Mouse (Mus musculus) left cerebral cortex, postnatal 10 days (tissue): ENCODE data around the gene Tmem189. TPM values are rescaled to one million over a fixed set of nuclear protein-coding genes. Genes with fewer than 3 reads are reported as not detected.

Experiments used
- DNase-seq, 2 experiments: peaks; one replicate each; pipeline ENCODE4 v3.0.0; 2021 to 2022; ENCODE audit warnings: low spot score in 2 of 2, mixed read lengths in 1 of 2; ENCODE audit errors: extremely low spot score in 1 of 2
- intact Hi-C: fragments of 180-260 bp; cut with DNase I; formaldehyde crosslinking; loops from one replicate; pipeline ENCODE4 v1.15.1; 2025
- total RNA-seq, 2 experiments: library from RNA; stranded (reverse); gene quantifications; 2 replicates each; pipeline ENCODE4 v1.2.3; 2021

Gene Tmem189
- total RNA-seq, 2 experiments from 2014 or later = 48.4 to 50.2 TPM

DNA sequence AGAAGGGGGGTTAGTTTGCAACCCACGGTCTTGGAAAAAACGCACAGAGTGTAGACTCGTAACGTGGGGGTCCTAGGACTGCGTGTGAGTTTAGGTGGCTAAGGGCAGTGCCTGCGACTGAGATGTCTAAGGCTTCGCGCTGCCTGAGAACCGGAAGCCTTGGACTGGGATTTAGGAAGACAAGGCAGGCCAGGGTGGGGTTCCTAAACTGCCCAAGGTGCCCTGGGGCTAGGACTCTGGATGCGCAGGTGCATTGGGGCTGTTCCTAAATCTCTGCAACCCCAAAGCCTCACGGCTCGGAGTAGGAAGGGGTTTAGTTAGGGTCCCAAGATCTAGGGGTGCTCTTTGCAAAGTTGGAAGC is 29.0 kb downstream of the Tmem189 start:
- intact Hi-C loops = no loop called here
- no peak for DNase-seq

DNA sequence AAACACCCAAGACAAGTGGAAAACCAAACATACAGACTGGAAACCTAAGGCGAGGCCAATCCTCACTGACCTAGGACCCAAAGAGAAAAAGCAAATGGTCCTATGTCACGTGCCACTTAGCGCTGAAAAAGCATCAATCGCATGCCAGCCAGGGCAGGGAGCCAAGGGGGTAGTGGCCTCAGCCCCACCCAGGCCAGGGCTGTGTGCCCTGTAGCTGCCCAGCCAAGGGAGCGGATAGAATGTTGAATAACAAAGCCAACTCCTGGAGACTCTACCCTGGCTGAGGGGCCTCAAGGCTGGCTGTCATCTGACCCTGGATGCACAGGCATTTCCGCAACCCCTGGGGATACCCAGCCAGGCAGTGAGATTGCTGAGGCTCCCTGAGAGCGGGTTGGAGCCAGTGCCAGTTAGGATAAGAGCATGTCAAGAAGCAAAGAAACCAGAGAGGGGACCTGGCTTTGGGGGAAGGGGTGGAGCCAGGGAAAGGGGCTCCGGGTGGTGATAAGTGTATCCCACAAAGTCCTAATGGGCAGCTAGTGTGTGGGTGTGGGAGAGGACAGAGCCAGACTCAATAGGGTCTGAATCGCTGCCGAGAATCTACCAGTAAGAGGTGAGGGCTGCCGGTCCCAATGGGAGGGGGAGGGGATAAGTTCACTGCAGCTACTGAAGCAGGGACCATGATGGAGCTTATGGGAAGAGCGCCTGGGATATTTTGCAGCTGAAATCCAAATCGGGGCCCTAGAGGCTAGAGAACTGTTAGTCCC is 29.6 kb downstream of the Tmem189 start:
- DNase-seq = peak in 1 of 2 experiments; percentile 72
- intact Hi-C loops = no loop called here

DNA sequence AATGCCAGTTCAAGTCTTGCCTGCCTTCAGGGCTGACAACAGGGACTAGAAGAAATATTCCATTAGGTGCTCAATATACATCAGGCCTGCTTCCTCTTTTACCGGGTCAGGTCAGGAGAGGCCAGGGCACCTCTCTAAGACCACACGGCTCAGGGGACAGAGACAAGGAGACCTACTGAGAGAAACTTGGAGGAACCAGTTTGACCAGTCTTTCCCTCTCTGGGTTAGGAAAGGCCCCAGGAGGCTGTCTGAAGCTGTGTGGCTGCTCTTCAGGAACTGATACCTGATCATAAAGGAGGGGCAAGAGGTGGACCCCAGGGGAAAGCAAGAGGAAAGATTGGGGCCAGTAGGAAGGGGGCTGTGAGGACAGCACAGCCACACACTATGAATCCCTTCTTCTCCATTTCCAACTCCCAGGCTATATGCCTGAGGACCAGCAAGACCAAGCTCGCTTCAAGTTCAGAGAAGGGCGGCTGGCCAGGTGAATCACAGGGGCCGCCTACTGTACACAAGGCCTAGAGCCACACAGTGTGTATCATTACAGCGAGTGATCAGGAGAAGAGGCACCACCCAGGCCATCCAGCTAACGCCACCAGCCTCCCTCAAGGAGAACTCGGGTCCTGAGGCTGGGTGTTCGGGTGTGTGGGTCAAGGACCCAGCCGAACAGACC is 30.3 kb downstream of the Tmem189 start:
- intact Hi-C loops = no loop called here
- no peak for DNase-seq

DNA sequence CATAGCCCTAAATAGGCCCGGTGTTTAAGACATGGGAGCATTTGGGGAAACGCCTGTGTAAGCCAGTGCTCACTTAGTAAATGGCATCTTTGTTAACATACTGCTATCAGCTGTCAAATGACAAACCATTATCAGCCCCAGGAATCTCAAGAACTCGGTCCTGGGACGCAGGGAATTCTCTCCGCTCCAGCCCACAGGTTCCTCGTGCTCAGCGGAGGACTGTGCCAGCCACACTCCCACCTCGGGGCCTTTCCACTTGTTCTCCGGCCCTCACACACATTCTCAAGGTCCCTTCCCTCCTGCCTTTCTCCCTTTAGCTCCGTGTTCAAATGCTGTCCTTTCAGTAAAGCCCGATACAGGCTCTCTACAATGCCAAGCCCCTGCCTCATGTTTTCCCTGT is 30.9 kb downstream of the Tmem189 start:
- DNase-seq = no peak
- intact Hi-C loops = no loop called here

DNA sequence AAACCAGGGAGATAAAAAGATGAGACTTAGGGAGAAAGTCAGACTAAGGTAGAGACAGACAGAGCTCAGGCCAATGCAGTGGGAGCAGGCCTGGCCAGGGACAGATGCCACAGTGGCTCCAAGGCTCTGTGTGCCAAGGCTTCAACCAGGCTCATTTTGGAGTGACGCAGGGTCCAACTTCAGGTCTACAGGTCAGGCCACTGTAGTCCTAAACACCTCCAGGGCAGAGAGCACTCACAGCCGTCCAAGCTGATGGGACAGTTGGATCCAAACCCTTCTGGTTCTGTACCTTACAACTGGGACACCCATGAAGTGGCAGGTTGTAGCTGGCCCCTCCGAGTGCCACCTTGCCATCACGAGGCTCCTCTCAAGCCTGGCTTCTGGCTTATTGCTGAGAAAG is 31.6 kb downstream of the Tmem189 start:
- intact Hi-C loops = no loop called here
- DNase-seq = no peak

DNA sequence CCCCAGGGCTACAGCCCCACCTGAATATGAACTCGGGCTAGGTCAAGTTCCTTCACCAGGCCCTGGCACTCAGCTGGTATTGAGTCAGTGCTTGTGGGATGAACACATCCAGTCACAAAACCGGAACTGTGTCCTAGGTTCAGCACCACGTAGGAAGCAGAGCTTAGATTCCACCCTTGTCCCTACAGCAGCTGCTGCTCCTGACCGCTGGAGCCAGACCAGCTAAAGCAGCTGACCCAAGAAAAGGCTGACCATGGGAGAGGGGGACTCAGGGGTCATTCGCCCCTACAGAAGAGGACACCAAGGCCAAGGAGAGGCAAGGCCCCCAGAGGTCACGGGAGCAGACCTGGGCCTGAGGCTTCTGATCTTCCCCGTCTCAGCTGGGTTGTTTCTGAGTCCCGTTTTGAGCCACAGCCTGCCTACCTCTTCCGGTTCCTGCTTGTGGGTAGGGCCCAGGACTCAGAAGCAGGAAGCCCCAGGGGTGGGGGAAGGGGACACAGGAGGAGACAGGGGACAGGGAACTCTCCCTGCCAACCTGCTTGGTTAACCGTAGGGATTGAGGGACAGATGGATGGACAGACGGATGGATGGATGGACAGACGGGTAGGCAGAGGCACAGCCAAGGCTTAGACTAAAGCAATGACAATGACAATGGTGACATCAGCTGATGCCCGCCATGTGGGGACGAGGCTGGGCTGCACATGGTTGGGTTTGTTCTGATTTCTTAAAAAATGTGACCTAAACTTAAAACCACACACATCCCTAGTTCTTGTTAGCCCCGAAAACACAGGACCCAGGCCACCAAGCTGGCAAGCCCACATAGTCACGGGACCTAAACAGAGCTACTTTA is 32.8 kb downstream of the Tmem189 start:
- peak in 1 of 2 experiments; percentile 77 for DNase-seq

DNA sequence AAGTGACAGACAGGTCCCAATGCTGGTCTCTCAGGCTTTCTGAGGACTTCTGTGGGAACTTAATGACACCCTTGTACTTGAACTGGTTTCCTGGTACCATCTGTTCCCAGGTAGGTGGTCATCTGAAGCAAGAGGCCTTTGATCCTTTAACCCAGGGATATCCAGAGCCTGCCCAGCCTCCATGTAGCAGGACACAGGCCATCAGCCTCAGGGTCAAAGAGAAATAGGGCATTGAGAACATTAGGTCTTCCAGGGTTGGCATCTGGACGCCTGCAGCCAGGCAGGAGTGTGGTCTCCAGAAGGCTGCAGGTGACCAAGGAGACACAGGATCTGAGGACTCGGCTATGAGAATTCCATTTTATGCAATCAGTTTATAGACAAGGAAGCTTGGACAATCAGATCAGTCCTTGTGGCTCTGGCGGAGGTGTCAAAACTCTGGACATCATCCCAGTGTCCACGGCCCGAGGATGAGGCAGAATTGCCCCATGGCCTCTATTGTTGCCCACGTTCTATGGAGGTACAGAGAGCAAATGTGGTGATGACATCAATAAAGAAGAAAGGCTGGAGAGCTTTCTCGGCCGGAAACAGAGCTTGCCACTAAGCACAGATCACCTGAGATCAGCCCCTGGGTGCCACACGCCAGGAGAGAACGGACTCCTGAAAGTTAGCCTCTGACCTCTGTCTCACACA is 34.6 kb downstream of the Tmem189 start:
- intact Hi-C loops = no loop called here
- no peak for DNase-seq

More for the DNA sequence above, 32.8 kb downstream of the Tmem189 start:
- intact Hi-C loops = no loop called here

DNA sequence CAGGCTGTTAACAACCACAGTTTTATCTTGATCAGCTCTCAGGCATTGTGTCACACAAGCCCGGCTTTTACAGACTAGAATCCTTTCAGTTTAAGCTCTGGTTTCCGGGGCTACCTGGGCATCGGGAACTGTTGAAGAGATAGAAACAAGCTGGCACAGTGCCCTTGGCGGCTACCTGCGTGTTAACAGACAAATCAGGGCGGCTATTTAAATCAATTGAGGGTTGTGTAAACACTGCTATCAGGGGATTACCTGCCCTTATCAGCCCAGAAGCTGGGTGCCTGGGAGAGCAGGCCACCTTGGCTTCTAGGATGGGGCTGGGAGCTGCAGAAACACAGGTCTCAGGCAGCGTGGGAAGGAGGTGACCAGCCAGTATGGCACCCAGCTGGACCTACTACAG is 36.9 kb downstream of the Tmem189 start:
- intact Hi-C loops = no loop called here
- DNase-seq = no peak

DNA sequence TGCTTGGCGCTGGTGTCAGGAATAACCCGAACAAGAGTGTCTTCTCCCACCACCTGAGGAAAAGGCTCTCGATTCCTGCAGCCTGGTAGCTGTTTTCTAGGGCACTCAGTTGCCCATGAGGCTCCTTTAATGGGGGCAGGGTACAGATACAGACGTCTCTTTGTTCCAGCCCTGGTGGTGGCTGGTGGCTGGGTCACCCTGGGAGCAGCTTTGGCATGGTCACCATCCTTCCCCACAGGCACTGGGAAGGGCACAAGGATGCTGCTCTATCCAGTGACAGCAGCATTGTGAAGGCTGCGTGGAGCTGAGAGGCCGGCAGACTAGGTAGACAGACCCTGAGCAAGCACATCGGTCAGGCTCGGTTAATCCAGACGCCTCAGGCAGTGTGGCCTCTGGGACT is 38.0 kb downstream of the Tmem189 start:
- DNase-seq = no peak
- intact Hi-C loops = no loop called here

DNA sequence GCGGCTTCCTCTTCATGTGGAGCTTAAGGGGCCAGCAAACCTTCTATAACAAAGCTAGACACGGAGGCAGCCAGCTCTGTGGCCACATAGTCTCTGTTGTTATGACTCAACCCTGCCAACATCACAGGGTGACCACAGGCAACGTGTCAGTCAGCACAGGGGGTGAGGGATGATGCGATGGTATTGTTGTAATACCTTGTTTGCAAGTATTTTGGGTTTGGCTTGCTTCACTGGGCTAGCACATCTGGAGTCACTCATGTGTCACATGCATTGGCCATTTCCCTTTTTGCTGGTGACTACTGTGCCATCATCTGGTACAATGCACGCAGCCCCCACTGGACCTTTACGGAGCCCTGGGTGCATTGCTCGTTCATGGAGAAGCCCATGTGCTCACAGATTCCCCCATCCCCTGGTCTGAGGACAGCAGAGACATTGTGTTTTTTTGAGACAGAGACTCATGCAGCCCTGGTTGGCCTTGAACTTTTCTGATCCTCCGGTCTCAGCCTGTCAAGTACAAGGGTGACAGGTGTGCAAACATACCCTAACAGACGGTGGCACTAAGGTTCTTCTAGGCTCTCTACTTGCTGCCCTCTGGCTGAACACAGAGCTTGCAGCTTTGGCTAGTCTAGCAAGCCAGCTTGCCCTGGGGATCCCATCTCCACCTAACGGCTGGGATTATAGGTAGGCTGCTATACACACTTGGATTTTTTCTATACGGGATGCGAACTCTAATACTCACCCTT is 40.2 kb downstream of the Tmem189 start:
- no peak for DNase-seq
- intact Hi-C loops = no loop called here

DNA sequence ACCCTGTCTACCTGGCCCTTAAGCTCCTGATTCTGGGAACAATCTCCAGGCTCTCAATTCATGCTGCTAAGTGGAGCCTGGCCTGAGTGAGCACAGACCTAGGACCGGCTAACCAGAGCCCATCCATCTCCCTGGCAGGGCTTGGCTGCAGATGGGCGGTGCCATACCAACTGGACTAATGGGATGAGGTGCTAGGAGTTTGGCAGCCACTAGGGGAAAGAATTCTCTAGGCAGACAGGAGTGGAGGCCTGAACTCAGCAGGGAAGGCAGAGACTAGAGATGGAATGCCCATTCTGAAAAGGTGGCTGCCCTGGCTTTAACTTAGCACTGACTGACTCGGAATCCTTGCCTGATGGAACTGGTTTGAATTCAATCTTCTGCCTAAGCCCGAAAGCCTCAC is 43.2 kb downstream of the Tmem189 start:
- DNase-seq = peak in 1 of 2 experiments; percentile 32
- intact Hi-C loops = no loop called here

DNA sequence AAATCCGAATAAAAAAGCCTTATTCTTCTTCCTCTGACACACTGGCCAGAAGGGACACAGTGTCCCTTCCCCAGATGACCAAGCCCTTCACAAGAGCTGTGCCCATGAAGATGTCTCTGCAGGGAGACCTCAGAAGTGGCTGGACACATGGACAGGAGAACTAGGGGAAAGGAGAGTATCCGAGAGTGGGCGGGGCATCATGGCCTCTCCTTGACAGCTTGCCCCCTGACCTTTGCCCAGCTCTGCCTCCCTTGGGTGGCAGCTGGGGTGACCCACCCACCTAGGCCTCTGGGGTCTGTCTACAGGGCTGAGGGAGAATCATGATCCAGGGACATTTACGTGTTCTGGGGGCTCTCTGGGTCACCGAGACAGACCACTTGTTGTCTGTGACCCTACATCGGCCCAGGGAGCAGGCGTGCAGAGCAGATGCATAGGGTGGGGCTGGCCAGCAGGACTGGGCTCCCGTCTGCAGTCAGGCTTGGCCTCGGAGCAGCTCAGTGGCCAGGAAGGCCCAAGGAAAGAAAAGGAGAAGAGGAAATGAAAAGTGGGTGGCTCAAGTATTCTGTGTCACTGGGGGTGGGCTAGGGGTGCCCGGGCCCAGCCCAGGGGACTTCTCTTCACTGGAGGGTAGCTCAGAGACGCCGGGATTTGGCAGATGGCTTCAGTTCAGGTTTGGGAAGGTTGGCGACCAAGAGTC is 46.1 kb downstream of the Tmem189 start:
- intact Hi-C loops = loop anchor here (5.0 kb wide), 1 partner anchor 34 kb away; no protein-coding TSS in a partner anchor
- peak in 1 of 2 experiments; percentile 37 for DNase-seq

DNA sequence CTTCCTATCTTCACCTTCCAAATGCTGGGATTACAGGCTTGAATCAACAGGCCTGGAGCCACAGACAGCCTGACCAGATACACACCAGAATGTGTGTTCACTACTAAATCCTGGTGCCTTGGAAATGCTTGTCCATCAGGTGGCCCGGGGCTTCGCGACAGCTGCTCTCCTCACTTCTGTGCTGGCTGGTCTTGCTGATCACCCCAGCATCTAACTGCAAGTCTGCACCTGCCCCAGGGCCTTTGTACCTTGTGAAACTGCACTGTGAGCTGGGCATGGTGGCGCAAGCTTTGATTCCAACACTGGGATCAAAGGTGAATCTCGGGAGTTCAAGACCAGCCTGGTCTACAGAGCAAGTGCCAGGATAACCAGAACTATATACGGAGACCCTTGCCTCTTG is 47.5 kb downstream of the Tmem189 start:
- intact Hi-C loops = loop anchor here (5.0 kb wide), 1 partner anchor 35 kb away; no protein-coding TSS in a partner anchor
- DNase-seq = no peak

DNA sequence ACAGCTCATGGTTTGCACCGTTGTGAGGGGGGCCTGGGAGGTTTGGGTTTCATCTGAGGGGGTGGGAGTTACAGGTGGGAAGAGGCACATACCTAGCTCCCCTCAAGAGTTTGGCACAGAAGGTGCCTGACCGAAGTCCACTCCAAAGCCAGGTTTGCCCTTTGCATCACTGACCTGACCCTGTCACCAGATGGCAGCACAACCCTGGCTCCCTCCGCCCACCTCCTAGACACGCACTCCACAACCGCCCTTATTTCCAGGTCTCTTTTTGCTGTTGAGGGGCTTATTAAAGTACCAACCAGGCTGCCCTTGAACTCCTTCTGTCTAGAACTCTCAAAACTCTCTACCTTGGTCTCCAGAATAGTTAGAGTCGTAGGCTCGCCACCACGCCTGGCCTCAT is 48.3 kb downstream of the Tmem189 start:
- DNase-seq = peak in 1 of 2 experiments; percentile 51
- intact Hi-C loops = loop anchor here (5.0 kb wide), 1 partner anchor 36 kb away; no protein-coding TSS in a partner anchor

DNA sequence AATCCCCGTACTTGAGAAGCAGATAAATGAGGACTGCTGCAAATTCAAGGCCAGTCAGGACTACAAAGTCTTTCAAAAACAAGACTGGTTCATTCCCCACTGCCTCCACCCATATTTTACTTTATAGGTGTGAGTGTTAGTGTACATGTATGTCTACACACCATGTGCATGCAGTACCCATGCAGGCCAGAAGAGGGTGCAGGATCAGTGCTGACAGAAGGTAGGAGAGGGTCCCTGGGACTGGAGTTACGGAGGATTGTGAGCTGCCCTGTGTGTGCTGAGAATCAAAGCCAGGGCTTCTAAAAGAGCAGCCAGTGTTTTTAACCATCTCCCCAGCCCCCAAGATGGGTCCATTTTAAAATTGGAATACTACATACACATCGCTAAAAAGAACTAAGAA is 49.3 kb downstream of the Tmem189 start:
- DNase-seq = no peak
- intact Hi-C loops = loop anchor here (5.0 kb wide), 1 partner anchor 37 kb away; no protein-coding TSS in a partner anchor

DNA sequence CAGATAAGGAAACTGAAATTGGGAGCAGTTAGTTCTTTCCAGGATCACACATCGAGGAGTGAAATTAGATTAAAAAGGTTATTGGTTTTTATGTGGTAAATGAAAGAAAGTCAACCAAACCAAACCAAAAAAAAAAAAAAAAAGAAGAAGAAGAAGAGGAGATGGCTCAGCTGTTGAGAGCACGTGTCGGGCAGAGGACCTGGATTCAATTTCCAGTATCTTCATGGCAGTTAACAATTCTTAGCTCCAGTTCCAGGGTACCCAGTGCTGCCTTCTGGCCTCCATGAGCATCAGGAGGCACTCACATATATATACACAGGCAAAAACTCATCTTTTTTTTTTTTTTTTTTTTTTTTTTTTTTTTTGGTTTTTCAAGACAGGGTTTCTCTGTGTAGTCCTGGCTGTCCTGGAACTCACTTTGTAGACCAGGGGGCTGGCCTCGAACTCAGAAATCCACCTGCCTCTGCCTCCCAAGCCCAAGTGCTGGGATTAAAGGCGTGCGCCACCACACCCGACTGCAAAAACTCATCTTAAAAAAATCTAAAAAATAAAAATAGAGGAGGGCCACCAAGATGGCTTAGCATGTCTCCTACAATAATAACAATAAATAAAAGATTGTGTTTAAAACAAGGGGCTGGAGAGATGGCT is 54.6 kb downstream of the Tmem189 start:
- DNase-seq = no peak
- intact Hi-C loops = no loop called here

DNA sequence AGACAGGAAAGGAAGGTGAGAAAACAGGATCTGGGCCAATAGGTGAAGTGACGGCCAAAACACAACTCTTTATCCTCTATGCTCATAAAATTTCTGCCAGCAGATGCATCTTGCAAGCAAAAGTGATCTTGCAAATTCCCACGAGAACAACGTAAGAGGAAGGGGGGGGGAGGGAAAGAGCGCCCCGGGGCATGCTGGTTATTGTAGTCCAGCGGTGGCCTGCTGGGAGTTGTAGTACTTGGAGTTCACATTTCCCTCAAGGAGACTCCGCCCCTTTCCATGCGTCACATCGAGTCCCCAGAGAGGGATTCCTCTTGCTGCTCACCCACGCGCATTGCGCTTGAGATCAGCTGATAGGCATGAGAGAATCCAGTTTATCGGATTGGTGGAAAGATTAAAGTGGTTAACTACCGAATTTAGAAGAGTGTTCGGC is 55.3 kb downstream of the Tmem189 start:
- intact Hi-C loops = no loop called here
- peak; percentile 97 to 98 for DNase-seq
